Mouse (Mus musculus) liver, embryonic 13.5 days (tissue): ENCODE results near the gene Cldn10. TPM values are rescaled to one million over a fixed set of nuclear protein-coding genes. Genes with fewer than 3 reads are reported as not detected.
A peak's percentile ranks its signal among the peaks of the same experiment; 100 is the strongest.

ENCODE experiments used
- ATAC-seq: fragments of 200-750 bp; cut with Nextera tagmentation; 2 replicates; pipeline ENCODE4 v1.8.0; 2017; ENCODE audit warnings: low read depth, mild to moderate bottlenecking, moderate number of reproducible peaks, moderate library complexity
- DNase-seq: peaks from one replicate; pipeline ENCODE4 v3.0.0; 2022
- H3K27ac ChIP-seq: fragments of 300-500 bp; sonication (generic); 2 replicates; pipeline ENCODE4 v1.5.1; 2015; ENCODE audit warnings: moderate library complexity, mild to moderate bottlenecking, inconsistent platforms
- H3K27me3 ChIP-seq: fragments of 300-500 bp; sonication (generic); 2 replicates; pipeline ENCODE4 v1.6.1; 2015; ENCODE audit warnings: mild to moderate bottlenecking, inconsistent platforms
- H3K36me3 ChIP-seq: fragments of 300-500 bp; sonication (generic); 2 replicates; pipeline ENCODE4 v1.6.1; 2015; ENCODE audit warnings: mild to moderate bottlenecking, inconsistent platforms
- H3K4me1 ChIP-seq: fragments of 300-500 bp; sonication (generic); replicated peaks from 2 replicates; pipeline ENCODE4 v1.6.1; 2015; ENCODE audit warnings: inconsistent platforms
- H3K4me2 ChIP-seq: fragments of 300-500 bp; sonication (generic); 2 replicates; pipeline ENCODE4 v1.6.1; 2015; ENCODE audit warnings: inconsistent platforms, mild to moderate bottlenecking, moderate library complexity
- H3K4me3 ChIP-seq: fragments of 300-500 bp; sonication (generic); replicated peaks from 2 replicates; pipeline ENCODE4 v1.5.1; 2015; ENCODE audit warnings: mild to moderate bottlenecking, inconsistent platforms
- H3K9ac ChIP-seq: fragments of 300-500 bp; sonication (generic); 2 replicates; pipeline ENCODE4 v1.6.1; 2015; ENCODE audit warnings: mild to moderate bottlenecking, inconsistent platforms
- H3K9me3 ChIP-seq: fragments of 300-500 bp; sonication (generic); replicated peaks from 2 replicates; pipeline ENCODE4 v1.6.1; 2016; ENCODE audit warnings: inconsistent platforms
- WGBS: fragments of 180-500 bp; shearing (Covaris S2); methylation state at CpG from one replicate; pipeline ENCODE4 v1.1.7; 2015; ENCODE audit not compliant: insufficient replicate concordance; 5-methylcytosine and 5-hydroxymethylcytosine counted together
- polyA plus RNA-seq: library from polyadenylated mRNA; unstranded; fragments of >200 nt; fragmentation: Nextera tagmentation; extraction: Ambion mirVana; gene quantifications from 2 replicates; pipeline ENCODE4 v1.2.1, GENCODE M21; 2015

The Cldn10 gene
- polyA plus RNA-seq, 1 experiment from 2014 or later = 0.20 TPM

- H3K4me1 ChIP-seq = peaks cover 5% of the 10 kb centered on the region; the same call in 1 of the 2 replicates
- ATAC-seq (no peak), DNase-seq (no peak)
- no peak overlapping the region for H3K9ac ChIP-seq
- no peak overlapping the region for H3K4me2 ChIP-seq
- 49% methylated on average over 7 of the region's 7 CpGs for WGBS
- no peak overlapping the region for H3K27ac ChIP-seq
- H3K9me3 ChIP-seq = no peaks in the 10 kb centered on the region
- no peaks in the 10 kb centered on the region for H3K27me3 ChIP-seq
- H3K4me3 ChIP-seq = no peak overlapping the region
- no peaks in the 10 kb centered on the region for H3K36me3 ChIP-seq
Measured at GRCm38 (mm10) chr14:118827283-118827904, 39.7 kb downstream of the Cldn10 start.

- no peaks in the 10 kb centered on the region for H3K36me3 ChIP-seq
- 69% methylated on average over 11 of the region's 11 CpGs for WGBS
Measured at GRCm38 (mm10) chr14:118829331-118830095, 41.8 kb downstream of the Cldn10 start.

GRCm38 (mm10) chr14:118831597-118831996, 43.9 kb downstream of the Cldn10 start:
- H3K9me3 ChIP-seq = no peaks in the 10 kb centered on the region
- no peak for DNase-seq
- no peak overlapping the region for H3K9ac ChIP-seq
- no peak overlapping the region for H3K27ac ChIP-seq
- H3K4me3 ChIP-seq = no peak overlapping the region
- WGBS = 61% methylated on average over 4 of the region's 4 CpGs
- peaks cover 6% of the 10 kb centered on the region for H3K4me1 ChIP-seq
- ATAC-seq = no peak
- H3K36me3 ChIP-seq = no peaks in the 10 kb centered on the region
- H3K27me3 ChIP-seq = no peaks in the 10 kb centered on the region
- H3K4me2 ChIP-seq = no peak overlapping the region

More at GRCm38 (mm10) chr14:118829331-118830095, 41.8 kb downstream of the Cldn10 start:
- Histone ChIP-seq H3K9ac (no peak overlapping the region), H3K27me3 (no peaks in the 10 kb centered on the region), H3K27ac (no peak overlapping the region), H3K9me3 (no peaks in the 10 kb centered on the region), H3K4me1 (peaks cover 5% of the 10 kb centered on the region; the same call in 1 of the 2 replicates), H3K4me2 (no peak overlapping the region), H3K4me3 (no peak overlapping the region)
- ATAC-seq (no peak), DNase-seq (no peak)

- WGBS = 85% methylated on average over 6 of the region's 6 CpGs
- DNase-seq (no peak), ATAC-seq (no peak)
- Histone ChIP-seq H3K36me3 (no peaks in the 10 kb centered on the region), H3K9ac (no peak overlapping the region), H3K27me3 (no peaks in the 10 kb centered on the region), H3K4me1 (peaks cover 15% of the 10 kb centered on the region), H3K9me3 (no peaks in the 10 kb centered on the region), H3K4me3 (no peak overlapping the region), H3K27ac (no peak overlapping the region), H3K4me2 (no peak overlapping the region)
Measured at GRCm38 (mm10) chr14:118833241-118833640, 45.5 kb downstream of the Cldn10 start.

GRCm38 (mm10) chr14:118834313-118834712, 46.6 kb downstream of the Cldn10 start:
- Histone ChIP-seq H3K36me3 (no peaks in the 10 kb centered on the region), H3K4me1 (peaks cover 24% of the 10 kb centered on the region), H3K4me3 (no peak overlapping the region), H3K9ac (no peak overlapping the region), H3K27ac (no peak overlapping the region), H3K4me2 (no peak overlapping the region), H3K9me3 (no peaks in the 10 kb centered on the region), H3K27me3 (no peaks in the 10 kb centered on the region)
- ATAC-seq (no peak), DNase-seq (no peak)
- WGBS = 26% methylated on average over 7 of the region's 7 CpGs

- Histone ChIP-seq H3K4me2 (no peak overlapping the region), H3K4me1 (peaks cover 24% of the 10 kb centered on the region), H3K9me3 (no peaks in the 10 kb centered on the region), H3K36me3 (no peaks in the 10 kb centered on the region), H3K9ac (no peak overlapping the region), H3K27ac (peak overlapping the region; percentile 21; the same call in 1 of the 2 replicates), H3K27me3 (no peaks in the 10 kb centered on the region), H3K4me3 (no peak overlapping the region)
- ATAC-seq (no peak), DNase-seq (no peak)
- 81% methylated on average over 11 of the region's 11 CpGs for WGBS
Measured at GRCm38 (mm10) chr14:118836145-118836544, 48.4 kb downstream of the Cldn10 start.

GRCm38 (mm10) chr14:118836754-118837153, 49.0 kb downstream of the Cldn10 start:
- no peaks in the 10 kb centered on the region for H3K27me3 ChIP-seq
- ATAC-seq (peak; percentile 97), DNase-seq (peak; percentile 15)
- H3K27ac ChIP-seq = no peak overlapping the region; the same call in 1 of the 2 replicates
- no peak overlapping the region for H3K9ac ChIP-seq
- H3K9me3 ChIP-seq = no peaks in the 10 kb centered on the region
- WGBS = 32% methylated on average over 7 of the region's 7 CpGs
- H3K36me3 ChIP-seq = no peaks in the 10 kb centered on the region
- H3K4me3 ChIP-seq = no peak overlapping the region
- H3K4me2 ChIP-seq = peak overlapping the region; percentile 10; the same call in 1 of the 2 replicates
- peaks cover 28% of the 10 kb centered on the region for H3K4me1 ChIP-seq

GRCm38 (mm10) chr14:118838556-118839120, 50.9 kb downstream of the Cldn10 start:
- 56% methylated on average over 8 of the region's 8 CpGs for WGBS

GRCm38 (mm10) chr14:118839416-118839815, 51.7 kb downstream of the Cldn10 start:
- Histone ChIP-seq H3K27ac (no peak overlapping the region), H3K9me3 (no peaks in the 10 kb centered on the region), H3K36me3 (no peaks in the 10 kb centered on the region), H3K4me2 (no peak overlapping the region), H3K27me3 (peaks cover 7% of the 10 kb centered on the region; the same call in 1 of the 2 replicates), H3K9ac (no peak overlapping the region), H3K4me1 (peaks cover 29% of the 10 kb centered on the region), H3K4me3 (no peak overlapping the region)
- no peak for DNase-seq
- 60% methylated on average over 5 of the region's 5 CpGs for WGBS
- no peak for ATAC-seq

More at GRCm38 (mm10) chr14:118838556-118839120, 50.9 kb downstream of the Cldn10 start:
- H3K27ac ChIP-seq = no peak overlapping the region
- H3K9ac ChIP-seq = no peak overlapping the region
- DNase-seq = no peak
- H3K27me3 ChIP-seq = no peaks in the 10 kb centered on the region
- H3K4me3 ChIP-seq = no peak overlapping the region
- no peaks in the 10 kb centered on the region for H3K9me3 ChIP-seq
- H3K4me2 ChIP-seq = no peak overlapping the region
- H3K4me1 ChIP-seq = peaks cover 29% of the 10 kb centered on the region
- ATAC-seq = no peak
- H3K36me3 ChIP-seq = no peaks in the 10 kb centered on the region

GRCm38 (mm10) chr14:118840027-118840426, 52.3 kb downstream of the Cldn10 start:
- no peaks in the 10 kb centered on the region for H3K9me3 ChIP-seq
- no peak overlapping the region for H3K4me2 ChIP-seq
- no peak overlapping the region for H3K27ac ChIP-seq
- ATAC-seq (no peak), DNase-seq (no peak)
- H3K36me3 ChIP-seq = no peaks in the 10 kb centered on the region
- 86% methylated on average over 1 of the region's 1 CpGs for WGBS
- peaks cover 29% of the 10 kb centered on the region for H3K4me1 ChIP-seq
- H3K27me3 ChIP-seq = peaks cover 10% of the 10 kb centered on the region; the same call in 1 of the 2 replicates
- no peak overlapping the region for H3K9ac ChIP-seq
- no peak overlapping the region for H3K4me3 ChIP-seq

- DNase-seq (no peak), ATAC-seq (no peak)
- Histone ChIP-seq H3K4me1 (peaks cover 22% of the 10 kb centered on the region), H3K27ac (no peak overlapping the region), H3K4me2 (no peak overlapping the region), H3K9ac (no peak overlapping the region), H3K27me3 (peaks cover 18% of the 10 kb centered on the region; the same call in 1 of the 2 replicates), H3K9me3 (no peaks in the 10 kb centered on the region), H3K36me3 (no peaks in the 10 kb centered on the region), H3K4me3 (no peak overlapping the region)
- 62% methylated on average over 3 of the region's 3 CpGs for WGBS
Measured at GRCm38 (mm10) chr14:118842353-118842752, 54.6 kb downstream of the Cldn10 start.
